Mouse (Mus musculus): ENCODE measurements at regions not wholly inside any gene's neighbourhood (a gene's known extent, or its start where the extent isn't known, plus 50 kb on each side); places are given as distances from the start of the nearest gene placed in this dataset.

DNA sequence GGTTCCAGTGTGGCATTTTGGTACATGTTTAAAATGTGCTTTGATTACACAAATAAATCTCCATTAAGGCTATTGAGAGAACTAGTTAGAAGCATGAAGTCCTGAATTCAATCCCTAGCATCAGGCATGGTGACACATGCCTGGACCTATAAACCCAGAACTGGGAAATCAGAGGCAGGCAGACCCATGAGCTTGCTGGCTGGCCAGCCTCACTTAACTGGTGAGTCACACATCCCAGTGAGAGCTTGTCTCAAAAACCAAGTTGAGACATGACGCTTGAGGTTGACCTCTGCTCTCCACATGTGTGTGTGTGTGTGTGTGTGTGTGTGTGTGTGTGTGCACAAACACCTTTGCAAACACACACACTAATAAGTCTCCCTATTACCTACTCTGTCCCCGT lies 112.6 kb downstream of the Pxdc1 start:
- no peak for DNase-seq
- Histone ChIP-seq H3K27me3 (ENCODE audit: control insufficient read depth, insufficient read depth, low read length) (no peaks in the 10 kb centered on the region), H3K36me3 (ENCODE audit: control insufficient read depth, insufficient read depth, low read length) (no peaks in the 10 kb centered on the region), H3K4me3 (ENCODE audit: control insufficient read depth, insufficient read depth, low read length) (no peak overlapping the region), H3K4me1 (replicated peaks; ENCODE audit: control insufficient read depth, insufficient read depth, low read length) (no peaks in the 10 kb centered on the region), H3K27ac (ENCODE audit: control insufficient read depth, insufficient read depth, low read length) (no peak overlapping the region)
- 81% methylated on average over 2 of the region's 2 CpGs for WGBS
- TF ChIP-seq POLR2A (IDR thresholded peaks at IDR 0.05; ENCODE audit: control insufficient read depth, extremely low read depth, insufficient read depth, low read length, poor library complexity) (no peak), CTCF (IDR thresholded peaks at IDR 0.05; ENCODE audit: borderline replicate concordance, control insufficient read depth, extremely low read depth, insufficient read depth, low read length, poor library complexity) (no peak)

DNA sequence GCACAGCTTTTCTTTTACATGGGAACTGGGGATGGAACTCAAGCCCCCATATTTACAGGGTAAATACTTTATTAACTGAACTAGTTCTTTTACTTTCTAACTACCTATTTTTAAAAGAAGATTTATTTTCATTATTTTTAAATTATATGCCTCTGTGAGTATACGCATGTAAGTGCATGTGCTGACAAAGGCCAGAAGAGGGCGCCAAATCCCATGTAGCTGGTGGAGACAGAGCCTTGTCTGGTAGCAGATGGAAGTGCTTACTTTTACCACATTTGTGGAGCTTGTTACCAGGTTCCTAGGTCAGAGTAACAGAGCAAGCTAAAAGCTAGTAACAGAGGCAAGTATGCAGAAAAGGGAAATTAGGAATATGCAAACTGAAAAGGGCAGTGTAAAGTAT lies 119.4 kb downstream of the Pxdc1 start:
- H3K36me3 ChIP-seq (ENCODE audit: control insufficient read depth, insufficient read depth, low read length), result no peaks in the 10 kb centered on the region
- no peak overlapping the region for H3K4me3 ChIP-seq (ENCODE audit: control insufficient read depth, insufficient read depth, low read length)
- H3K27ac ChIP-seq (ENCODE audit: control insufficient read depth, insufficient read depth, low read length), result no peak overlapping the region
- DNase-seq, result no peak
- TF ChIP-seq CTCF (IDR thresholded peaks at IDR 0.05; ENCODE audit: borderline replicate concordance, control insufficient read depth, extremely low read depth, insufficient read depth, low read length, poor library complexity) (no peak), POLR2A (IDR thresholded peaks at IDR 0.05; ENCODE audit: control insufficient read depth, extremely low read depth, insufficient read depth, low read length, poor library complexity) (no peak)
- no peaks in the 10 kb centered on the region for H3K27me3 ChIP-seq (ENCODE audit: control insufficient read depth, insufficient read depth, low read length)
- H3K4me1 ChIP-seq (replicated peaks; ENCODE audit: control insufficient read depth, insufficient read depth, low read length), result no peaks in the 10 kb centered on the region
- WGBS, result 75% methylated on average over 2 of the region's 2 CpGs

DNA sequence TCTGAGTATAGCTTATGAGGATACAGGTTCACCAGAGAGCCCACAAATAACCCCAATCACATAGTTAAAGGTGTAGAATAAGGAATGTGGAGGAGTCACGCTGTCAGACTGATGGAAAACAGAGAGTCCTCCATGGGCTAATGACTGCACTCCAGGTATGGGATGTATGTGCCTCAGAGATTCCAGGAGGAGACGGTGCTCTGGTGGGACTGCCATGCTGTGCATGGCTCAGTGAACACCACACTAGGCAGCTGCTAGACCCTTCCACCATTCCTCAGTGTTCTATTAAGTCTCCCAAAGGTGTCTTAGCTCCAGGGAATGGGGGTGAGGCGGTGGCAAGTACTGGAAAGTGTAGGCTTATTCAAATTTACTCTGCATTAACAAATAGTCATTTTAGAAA lies 142.0 kb downstream of the Pxdc1 start:
- no peak for TF ChIP-seq POLR2A (IDR thresholded peaks at IDR 0.05; ENCODE audit: control insufficient read depth, extremely low read depth, insufficient read depth, low read length, poor library complexity)
- TF ChIP-seq CTCF (IDR thresholded peaks at IDR 0.05; ENCODE audit: borderline replicate concordance, control insufficient read depth, extremely low read depth, insufficient read depth, low read length, poor library complexity), result no peak
- no peak overlapping the region for H3K27ac ChIP-seq (ENCODE audit: control insufficient read depth, insufficient read depth, low read length)
- no peaks in the 10 kb centered on the region for H3K4me1 ChIP-seq (replicated peaks; ENCODE audit: control insufficient read depth, insufficient read depth, low read length)
- H3K36me3 ChIP-seq (ENCODE audit: control insufficient read depth, insufficient read depth, low read length), result no peaks in the 10 kb centered on the region
- no peaks in the 10 kb centered on the region for H3K27me3 ChIP-seq (ENCODE audit: control insufficient read depth, insufficient read depth, low read length)
- 92% methylated on average over 3 of the region's 3 CpGs for WGBS
- no peak overlapping the region for H3K4me3 ChIP-seq (ENCODE audit: control insufficient read depth, insufficient read depth, low read length)
- DNase-seq, result no peak

DNA sequence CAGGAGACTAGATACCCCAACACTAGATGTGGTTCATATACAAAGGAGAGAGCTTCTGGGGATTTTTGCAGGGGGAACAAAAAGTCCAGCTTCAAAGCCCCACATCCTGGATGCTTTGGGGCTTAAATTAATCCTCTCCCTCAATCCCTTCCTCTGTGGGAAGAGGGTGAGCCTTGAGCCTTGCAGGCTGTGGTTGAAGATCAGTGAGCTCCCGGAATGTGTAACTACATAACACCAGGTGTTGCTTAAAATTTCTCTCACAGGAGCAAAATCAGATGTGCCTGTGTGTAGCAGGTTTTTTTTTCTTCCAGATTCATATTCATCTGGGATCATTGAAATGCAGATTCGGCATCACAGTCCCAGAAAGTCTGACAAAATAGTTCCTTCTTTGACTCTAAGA lies 146.1 kb downstream of the Pxdc1 start:
- H3K4me1 ChIP-seq (replicated peaks; ENCODE audit: control insufficient read depth, insufficient read depth, low read length), result no peaks in the 10 kb centered on the region
- WGBS, result 89% methylated on average over 2 of the region's 2 CpGs
- no peak overlapping the region for H3K27ac ChIP-seq (ENCODE audit: control insufficient read depth, insufficient read depth, low read length)
- H3K36me3 ChIP-seq (ENCODE audit: control insufficient read depth, insufficient read depth, low read length), result no peaks in the 10 kb centered on the region
- H3K27me3 ChIP-seq (ENCODE audit: control insufficient read depth, insufficient read depth, low read length), result no peaks in the 10 kb centered on the region
- TF ChIP-seq CTCF (IDR thresholded peaks at IDR 0.05; ENCODE audit: borderline replicate concordance, control insufficient read depth, extremely low read depth, insufficient read depth, low read length, poor library complexity) (no peak), POLR2A (IDR thresholded peaks at IDR 0.05; ENCODE audit: control insufficient read depth, extremely low read depth, insufficient read depth, low read length, poor library complexity) (no peak)
- H3K4me3 ChIP-seq (ENCODE audit: control insufficient read depth, insufficient read depth, low read length), result no peak overlapping the region
- DNase-seq, result no peak

DNA sequence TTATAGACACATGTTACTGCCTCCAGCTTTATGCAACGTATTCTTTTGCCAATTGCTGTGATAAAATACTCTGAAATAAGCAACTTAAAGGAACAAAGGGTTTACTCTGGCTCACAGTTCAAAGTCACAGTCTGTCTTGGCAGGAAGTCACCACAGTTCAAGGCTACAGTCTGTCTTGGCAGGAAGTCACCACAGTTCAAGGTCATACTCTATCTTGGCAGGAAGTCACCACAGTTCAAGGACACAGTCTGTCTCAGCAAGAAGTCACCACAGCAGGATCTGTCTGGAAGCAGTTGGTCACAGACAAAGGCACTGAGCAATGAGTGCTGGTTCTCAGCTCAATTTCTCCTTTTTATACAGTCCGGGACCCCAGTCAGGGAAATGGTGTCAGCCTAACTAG lies 147.4 kb downstream of the Pxdc1 start:
- Histone ChIP-seq H3K36me3 (ENCODE audit: control insufficient read depth, insufficient read depth, low read length) (no peaks in the 10 kb centered on the region), H3K27me3 (ENCODE audit: control insufficient read depth, insufficient read depth, low read length) (no peaks in the 10 kb centered on the region), H3K4me1 (replicated peaks; ENCODE audit: control insufficient read depth, insufficient read depth, low read length) (no peaks in the 10 kb centered on the region), H3K4me3 (ENCODE audit: control insufficient read depth, insufficient read depth, low read length) (no peak overlapping the region), H3K27ac (ENCODE audit: control insufficient read depth, insufficient read depth, low read length) (no peak overlapping the region)
- TF ChIP-seq CTCF (IDR thresholded peaks at IDR 0.05; ENCODE audit: borderline replicate concordance, control insufficient read depth, extremely low read depth, insufficient read depth, low read length, poor library complexity) (no peak), POLR2A (IDR thresholded peaks at IDR 0.05; ENCODE audit: control insufficient read depth, extremely low read depth, insufficient read depth, low read length, poor library complexity) (no peak)
- DNase-seq, result no peak
- 90% methylated on average over 2 of the region's 2 CpGs for WGBS

DNA sequence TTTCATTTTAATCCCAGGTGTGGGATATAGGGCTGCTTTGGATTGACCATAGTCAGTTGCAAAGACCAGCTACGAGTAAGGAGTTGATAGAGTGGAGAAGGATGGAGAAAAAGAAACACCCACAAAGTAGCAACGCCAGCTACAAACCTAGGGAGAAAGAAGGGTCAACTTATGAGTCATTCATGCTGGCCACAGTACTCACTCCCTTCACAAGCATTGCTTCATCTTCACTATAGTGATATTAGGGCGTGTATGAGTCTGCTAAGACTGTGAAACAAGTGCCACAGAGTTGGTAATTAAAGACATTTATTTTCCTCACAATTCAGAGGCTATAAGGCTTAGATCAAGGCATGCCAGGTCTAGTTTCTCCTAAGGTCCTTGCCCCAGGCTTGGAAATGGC lies 148.4 kb downstream of the Pxdc1 start:
- Histone ChIP-seq H3K36me3 (ENCODE audit: control insufficient read depth, insufficient read depth, low read length) (no peaks in the 10 kb centered on the region), H3K27ac (ENCODE audit: control insufficient read depth, insufficient read depth, low read length) (no peak overlapping the region), H3K27me3 (ENCODE audit: control insufficient read depth, insufficient read depth, low read length) (no peaks in the 10 kb centered on the region), H3K4me1 (replicated peaks; ENCODE audit: control insufficient read depth, insufficient read depth, low read length) (no peaks in the 10 kb centered on the region), H3K4me3 (ENCODE audit: control insufficient read depth, insufficient read depth, low read length) (no peak overlapping the region)
- no peak for TF ChIP-seq CTCF (IDR thresholded peaks at IDR 0.05; ENCODE audit: borderline replicate concordance, control insufficient read depth, extremely low read depth, insufficient read depth, low read length, poor library complexity)
- TF ChIP-seq POLR2A (IDR thresholded peaks at IDR 0.05; ENCODE audit: control insufficient read depth, extremely low read depth, insufficient read depth, low read length, poor library complexity), result no peak
- 91% methylated on average over 3 of the region's 3 CpGs for WGBS
- DNase-seq, result no peak

DNA sequence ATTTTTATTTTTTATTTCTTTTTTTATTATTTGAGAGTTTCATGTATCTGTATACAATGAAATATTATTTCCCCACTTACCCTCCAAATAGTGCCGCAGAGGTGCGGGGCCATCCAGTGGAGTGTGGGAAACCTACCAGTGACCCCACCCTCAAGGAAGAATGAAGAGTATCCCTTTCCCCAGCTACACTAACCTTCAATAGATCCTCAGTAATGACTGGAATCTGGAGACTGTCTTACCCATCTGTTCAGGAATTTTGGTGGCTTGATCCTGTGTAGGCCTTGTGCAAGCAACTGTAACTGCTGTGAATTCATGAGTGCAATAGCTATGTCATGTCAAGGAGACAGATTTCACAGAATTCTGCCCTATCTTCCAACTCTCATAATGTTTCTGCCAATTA lies 153.9 kb upstream of the Slc22a23 start:
- Histone ChIP-seq H3K27ac (ENCODE audit: control insufficient read depth, insufficient read depth, low read length) (no peak overlapping the region), H3K36me3 (ENCODE audit: control insufficient read depth, insufficient read depth, low read length) (no peaks in the 10 kb centered on the region), H3K27me3 (ENCODE audit: control insufficient read depth, insufficient read depth, low read length) (no peaks in the 10 kb centered on the region), H3K4me3 (ENCODE audit: control insufficient read depth, insufficient read depth, low read length) (no peak overlapping the region), H3K4me1 (replicated peaks; ENCODE audit: control insufficient read depth, insufficient read depth, low read length) (no peaks in the 10 kb centered on the region)
- WGBS, result 100% methylated on average over 2 of the region's 2 CpGs
- no peak for TF ChIP-seq POLR2A (IDR thresholded peaks at IDR 0.05; ENCODE audit: control insufficient read depth, extremely low read depth, insufficient read depth, low read length, poor library complexity)
- no peak for TF ChIP-seq CTCF (IDR thresholded peaks at IDR 0.05; ENCODE audit: borderline replicate concordance, control insufficient read depth, extremely low read depth, insufficient read depth, low read length, poor library complexity)
- DNase-seq, result no peak

Data from thymus, adult 2 months (tissue).